Mouse (Mus musculus) gastrocnemius, adult 2 months (tissue): Measurements from ENCODE around the gene Ldlr. TPM values are rescaled to one million over a fixed set of nuclear protein-coding genes. Genes with fewer than 3 reads are reported as not detected.
A peak's percentile ranks its signal among the peaks of the same experiment; 100 is the strongest.
"Not testable (repeated sequence)": the region's sequence is repeated elsewhere in the genome, so short reads cannot be mapped to it uniquely, and the experiment has no call there.

Experiments used
- DNase-seq: peaks from one replicate; pipeline ENCODE4 v3.0.0; 2022
- H3K27ac ChIP-seq: fragments of 200-600 bp; 2 replicates; pipeline ENCODE4 v1.8.1; 2022; ENCODE audit warnings: mild to moderate bottlenecking
- H3K4me3 ChIP-seq: fragments of 200-600 bp; 2 replicates; pipeline ENCODE4 v1.8.1; 2022; ENCODE audit warnings: mild to moderate bottlenecking, moderate library complexity
- CTCF ChIP-seq: fragments of 200-600 bp; IDR thresholded peaks from 2 replicates; pipeline ENCODE4 v1.8.1; 2022; ENCODE audit warnings: antibody characterized with exemption, mild to moderate bottlenecking, moderate library complexity
- intact Hi-C: fragments of 180-260 bp; cut with DNase I; formaldehyde crosslinking; loops from one replicate; pipeline ENCODE4 v1.15.1; 2025
- long read RNA-seq, 2 experiments: library from polyadenylated mRNA; stranded (forward); transcript quantifications; one replicate each; pipeline ENCODE4 v2.0.0; 2021
- total RNA-seq, 2 experiments: library from RNA; stranded (reverse); gene quantifications; 2 replicates each; pipeline ENCODE4 v1.2.3; 2021

Ldlr gene
- 1 to 10 TPM; 2.9 to 3.3 TPM for total RNA-seq
- long read RNA-seq, experiment 1, full-length matches to known transcripts, result 1 of 2 reads
- long read RNA-seq, experiment 1, partial matches to known transcripts, result 1 of 2 reads
- long read RNA-seq, experiment 1, other reads (novel, unspliced or antisense), result 0 of 2 reads
- long read RNA-seq, experiment 2, full-length matches to known transcripts, result 2 of 2 reads
- long read RNA-seq, experiment 2, partial matches to known transcripts, result 0 of 2 reads
- long read RNA-seq, experiment 2, other reads (novel, unspliced or antisense), result 0 of 2 reads

DNA sequence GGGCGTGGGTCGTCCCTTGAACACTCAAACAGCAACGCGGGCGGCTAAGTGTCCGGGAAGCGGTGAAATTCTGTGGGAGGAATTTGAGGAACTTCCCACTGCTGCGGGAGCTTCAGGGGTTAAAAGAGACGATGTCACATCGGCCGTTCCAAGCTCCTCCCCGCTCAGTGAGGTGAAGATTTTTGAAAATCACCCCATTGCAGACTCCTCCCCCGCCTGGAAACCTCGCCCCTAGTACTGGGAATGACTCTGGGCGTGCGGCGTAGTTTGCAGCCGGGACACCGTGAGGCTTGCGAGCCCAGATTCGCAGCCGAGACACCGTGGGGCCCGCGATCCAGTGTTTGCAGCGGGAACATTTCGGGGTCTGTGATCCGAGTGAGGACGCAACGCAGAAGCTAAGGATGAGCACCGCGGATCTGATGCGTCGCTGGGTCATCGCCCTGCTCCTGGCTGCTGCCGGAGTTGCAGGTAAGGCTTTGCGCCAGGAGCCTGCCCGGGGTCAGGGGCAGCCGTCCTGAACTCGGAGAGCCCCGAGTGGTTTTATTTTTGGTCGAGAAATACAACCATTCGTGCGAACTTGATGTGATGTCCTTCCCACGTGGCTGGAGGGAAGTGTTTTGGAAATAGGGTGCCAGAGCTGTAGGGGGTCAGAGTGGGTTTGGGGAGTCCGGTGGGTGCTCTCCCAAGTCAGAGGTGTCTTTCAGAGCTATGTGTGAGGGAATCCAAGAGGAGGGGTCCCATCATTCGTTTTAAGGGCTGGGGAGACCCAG lies at the start of gene Ldlr:
TSS of gene Ldlr (plus strand) at position 107 of the 770 bp plus-strand sequence.
- Histone ChIP-seq H3K27ac (peak within 1 kb of the TSS; percentile 91), H3K4me3 (peak within 1 kb of the TSS; percentile 93)
- no peak for TF ChIP-seq CTCF
- DNase-seq, result peak; percentile 91
- intact Hi-C loops, result loop anchor here (5.0 kb wide), 1 partner anchor 39 kb away; the partner anchor contains the start of gene Spc24

DNA sequence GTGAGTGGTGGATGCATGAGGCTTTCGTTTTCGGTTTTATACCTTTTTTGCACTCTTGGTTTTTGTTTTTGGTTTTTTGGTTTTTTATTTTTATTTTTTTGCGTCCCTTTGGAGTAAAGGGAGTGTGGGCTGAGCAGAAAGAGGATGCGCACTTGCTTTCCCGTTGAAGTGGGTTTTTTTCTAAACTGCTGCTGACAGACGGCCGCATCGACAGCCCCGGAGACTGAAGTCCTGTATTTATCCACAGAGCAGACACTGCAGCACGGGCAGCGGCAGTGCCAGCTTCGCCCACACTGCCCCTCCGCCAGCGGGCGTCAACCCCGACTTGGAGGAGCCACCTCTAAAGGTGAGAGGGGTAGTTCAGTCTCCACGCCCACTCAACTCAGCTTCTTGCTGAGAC lies 45.6 kb upstream of the Ldlr start:
- DNase-seq, result no peak
- Histone ChIP-seq H3K4me3 (no peak overlapping the region), H3K27ac (no peak overlapping the region)
- no peak for TF ChIP-seq CTCF
- intact Hi-C loops, result no loop called here

DNA sequence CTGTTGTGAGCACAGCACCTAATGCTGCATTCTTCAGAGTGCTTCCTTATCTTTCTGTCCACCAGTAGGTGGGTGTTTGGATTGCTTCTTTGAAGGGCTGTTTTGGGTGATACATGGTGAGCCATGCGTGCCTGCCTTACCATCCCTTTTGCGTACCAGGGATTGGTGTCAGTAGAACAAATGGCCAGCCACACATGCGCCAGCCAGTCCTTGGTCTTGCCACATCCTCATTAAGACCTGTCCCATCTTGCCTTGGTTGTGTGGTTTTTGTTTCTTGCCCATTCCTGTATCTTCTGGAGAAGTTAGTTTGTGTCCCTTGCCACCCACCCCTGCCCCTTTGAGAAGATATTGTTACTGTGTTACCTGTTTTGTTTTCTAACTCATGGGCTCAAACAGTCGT lies 42.8 kb upstream of the Ldlr start:
- intact Hi-C loops, result no loop called here
- H3K27ac ChIP-seq, result no peak overlapping the region
- H3K4me3 ChIP-seq, result no peak overlapping the region
- no peak for DNase-seq
- no peak for TF ChIP-seq CTCF

DNA sequence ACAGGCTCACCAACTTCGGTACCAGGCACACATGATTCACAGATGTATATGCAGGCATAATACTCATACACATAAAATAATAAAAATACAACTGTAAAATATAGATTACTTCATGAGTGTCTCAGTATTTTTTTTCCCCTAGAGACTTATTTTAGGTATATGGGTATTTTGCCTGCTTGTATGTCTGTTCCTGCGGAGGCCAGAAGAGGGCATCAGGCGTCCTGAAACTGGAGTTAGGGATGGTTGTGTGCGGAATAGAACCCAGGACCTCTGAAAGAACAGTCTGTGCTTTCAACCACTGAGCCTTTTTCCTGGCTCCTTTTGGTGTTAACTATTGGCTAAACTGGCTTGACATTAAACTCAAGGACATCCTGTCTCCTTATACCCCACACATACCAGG lies 40.5 kb upstream of the Ldlr start:
- TF ChIP-seq CTCF, result peak; percentile 40
- intact Hi-C loops, result no loop called here
- Histone ChIP-seq H3K27ac (no peak overlapping the region), H3K4me3 (no peak overlapping the region)
- DNase-seq, result no peak

DNA sequence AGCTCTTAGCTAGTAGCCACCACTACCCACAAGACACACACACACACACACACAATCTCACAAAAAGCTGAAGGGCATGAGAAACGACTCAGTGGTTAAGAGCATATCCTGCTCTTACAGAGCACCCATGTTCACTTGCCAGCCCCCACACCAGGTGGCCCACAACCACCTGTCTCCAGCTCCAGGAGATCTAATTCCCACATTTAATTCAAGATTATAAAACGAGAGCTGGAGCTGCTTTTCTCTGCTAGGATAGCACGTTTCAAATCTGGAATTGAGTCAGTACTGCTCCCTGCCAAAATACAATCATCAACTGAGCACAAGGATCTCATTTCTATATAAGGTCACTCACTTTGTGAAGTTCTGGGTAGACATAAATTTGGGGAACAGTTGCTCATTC lies 39.4 kb upstream of the Ldlr start:
- intact Hi-C loops, result no loop called here
- TF ChIP-seq CTCF, result no peak
- no peak overlapping the region for H3K4me3 ChIP-seq
- peak; percentile 32 for DNase-seq
- H3K27ac ChIP-seq, result peak overlapping the region; percentile 31

DNA sequence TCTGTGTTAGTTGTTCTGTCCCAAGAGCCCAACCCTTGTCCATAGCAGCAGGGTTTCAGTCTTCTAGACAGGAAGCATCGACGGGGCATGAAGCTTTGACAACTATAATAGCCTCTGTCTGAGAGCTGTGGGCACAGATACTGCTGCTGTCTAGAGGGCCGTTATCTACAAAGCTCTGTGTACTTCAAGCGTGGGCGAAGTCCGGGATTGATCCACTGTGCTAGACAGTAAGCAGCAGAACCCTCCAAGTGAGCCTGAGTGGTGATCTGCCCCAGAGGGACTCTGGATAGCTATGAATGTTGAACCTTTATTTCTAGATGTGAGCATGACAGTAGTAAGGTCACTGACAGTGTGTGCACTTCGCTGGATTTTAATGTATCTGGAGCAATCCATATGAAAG lies 34.7 kb upstream of the Ldlr start:
- DNase-seq, result no peak
- H3K4me3 ChIP-seq, result no peak overlapping the region
- intact Hi-C loops, result no loop called here
- TF ChIP-seq CTCF, result no peak
- H3K27ac ChIP-seq, result no peak overlapping the region

DNA sequence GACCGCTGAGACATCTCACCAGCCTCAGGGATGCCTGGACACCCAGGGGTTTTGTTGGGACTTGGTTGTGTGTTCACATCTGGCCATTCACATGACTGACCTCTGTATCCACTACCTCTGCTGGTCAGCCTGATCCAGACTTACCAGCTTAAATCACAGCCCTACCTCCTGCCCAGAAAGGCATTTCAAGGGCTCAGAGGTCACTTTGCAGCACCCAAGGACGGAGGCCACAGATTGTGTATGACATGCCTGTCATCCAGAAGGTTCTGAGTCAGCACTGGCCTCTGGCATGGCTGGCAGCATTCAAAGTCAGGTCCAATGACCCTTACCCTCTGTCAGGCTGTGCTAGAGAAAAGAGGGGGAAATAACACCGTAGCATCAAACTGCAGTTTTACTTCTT lies 33.3 kb upstream of the Ldlr start:
- no peak overlapping the region for H3K27ac ChIP-seq
- intact Hi-C loops, result loop anchor here (5.0 kb wide), 1 partner anchor 182 kb away; no protein-coding TSS in a partner anchor
- no peak for DNase-seq
- TF ChIP-seq CTCF, result no peak
- no peak overlapping the region for H3K4me3 ChIP-seq

DNA sequence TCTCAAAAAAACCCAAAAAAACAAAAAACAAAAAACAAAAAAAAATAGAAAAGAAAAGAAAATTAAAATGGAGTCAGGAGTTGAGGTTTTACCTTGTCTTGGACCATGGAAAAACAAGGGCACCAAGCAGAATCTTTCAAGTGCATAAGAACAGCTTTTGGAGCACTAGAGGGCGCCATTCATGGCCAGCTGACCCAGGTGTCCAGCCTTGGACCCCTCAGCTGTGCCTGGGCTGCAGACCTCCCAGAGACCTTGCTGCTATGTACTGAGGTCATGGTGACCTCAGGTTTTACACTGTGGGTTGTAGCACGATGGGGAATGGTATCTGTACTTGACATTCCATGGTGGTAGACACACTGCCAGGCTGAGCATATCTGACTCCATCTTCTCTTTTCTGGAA lies 31.4 kb upstream of the Ldlr start:
- no peak overlapping the region for H3K4me3 ChIP-seq
- TF ChIP-seq CTCF, result peak; percentile 72
- no peak overlapping the region for H3K27ac ChIP-seq
- intact Hi-C loops, result loop anchor here (2.0 to 5.0 kb wide), 2 partner anchors 113 to 180 kb away; no protein-coding TSS in a partner anchor
- peak; percentile 48 for DNase-seq

DNA sequence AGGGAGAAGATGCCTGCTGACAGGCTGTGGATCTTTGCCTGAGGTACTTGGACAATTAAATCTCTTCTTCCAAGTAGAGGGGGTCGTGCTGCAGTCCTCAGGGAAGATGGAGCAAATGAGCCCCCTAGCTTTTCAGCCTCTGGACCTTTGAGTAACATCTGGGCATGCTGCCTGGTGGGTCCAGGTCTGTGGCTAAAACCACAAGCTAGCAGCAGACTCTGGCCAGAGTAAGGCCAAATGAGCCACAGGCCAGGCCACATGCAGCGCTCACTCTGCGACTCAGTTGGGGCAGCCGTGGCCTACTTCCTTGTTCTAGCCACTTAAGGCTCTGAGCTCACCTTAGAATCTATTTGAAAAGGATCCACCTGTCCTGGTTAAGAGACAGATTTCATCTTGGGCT lies 30.8 kb upstream of the Ldlr start:
- DNase-seq, result no peak
- no peak for TF ChIP-seq CTCF
- H3K27ac ChIP-seq, result no peak overlapping the region
- no peak overlapping the region for H3K4me3 ChIP-seq
- intact Hi-C loops, result loop anchor here (2.0 to 5.0 kb wide), 2 partner anchors 112 to 180 kb away; no protein-coding TSS in a partner anchor

DNA sequence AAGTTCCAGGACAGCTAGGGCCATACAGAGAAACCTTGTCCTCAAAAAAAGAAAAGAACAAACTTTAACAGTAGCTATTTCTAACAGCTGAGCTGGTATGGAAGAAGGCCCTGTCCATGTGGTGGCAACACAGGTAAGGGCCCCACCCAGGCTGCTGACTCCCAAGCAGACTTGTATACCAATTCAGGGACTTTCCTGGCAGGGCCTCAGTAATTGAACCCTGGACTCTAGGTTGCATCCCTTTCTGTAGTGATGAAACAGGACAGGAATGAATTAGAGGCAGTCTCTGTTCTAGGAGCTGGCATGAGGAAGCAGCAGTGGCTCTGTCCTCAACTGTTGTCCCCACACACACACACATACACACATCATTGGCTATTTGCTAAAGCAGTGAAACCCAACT lies 29.2 kb upstream of the Ldlr start:
- DNase-seq, result no peak
- TF ChIP-seq CTCF, result no peak
- no peak overlapping the region for H3K4me3 ChIP-seq
- no peak overlapping the region for H3K27ac ChIP-seq
- intact Hi-C loops, result loop anchor here (5.0 kb wide), 1 partner anchor 178 kb away; no protein-coding TSS in a partner anchor

DNA sequence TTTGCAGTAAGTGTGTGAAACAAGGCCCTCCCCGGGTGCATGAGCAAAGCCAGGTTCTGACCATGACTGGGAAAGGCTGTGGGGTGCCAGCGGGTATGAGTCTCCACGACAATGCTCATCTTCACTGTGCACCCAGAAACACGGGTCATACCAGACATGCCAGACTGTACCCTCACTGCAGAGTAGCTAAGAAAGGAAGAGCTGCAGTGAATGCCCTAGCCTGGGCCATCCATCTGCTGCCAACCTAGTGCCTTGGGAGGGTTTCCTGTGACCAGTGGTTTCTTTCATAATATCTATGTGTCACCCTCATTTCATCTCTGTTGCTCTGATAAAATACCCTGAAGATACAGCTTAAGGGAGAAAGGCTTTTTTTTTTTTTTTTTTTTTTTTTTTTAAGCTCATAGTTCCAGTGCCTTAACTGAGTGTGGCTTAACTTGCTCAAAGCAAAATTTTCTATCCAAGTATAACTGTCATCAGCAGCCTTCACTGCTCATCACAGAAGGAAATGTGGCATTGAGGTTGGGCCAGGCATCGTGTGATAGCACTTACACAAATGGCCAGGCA lies 28.0 kb upstream of the Ldlr start:
- no peak for DNase-seq
- H3K4me3 ChIP-seq, result no peak overlapping the region
- TF ChIP-seq CTCF, result no peak
- intact Hi-C loops, result no loop called here
- no peak overlapping the region for H3K27ac ChIP-seq

DNA sequence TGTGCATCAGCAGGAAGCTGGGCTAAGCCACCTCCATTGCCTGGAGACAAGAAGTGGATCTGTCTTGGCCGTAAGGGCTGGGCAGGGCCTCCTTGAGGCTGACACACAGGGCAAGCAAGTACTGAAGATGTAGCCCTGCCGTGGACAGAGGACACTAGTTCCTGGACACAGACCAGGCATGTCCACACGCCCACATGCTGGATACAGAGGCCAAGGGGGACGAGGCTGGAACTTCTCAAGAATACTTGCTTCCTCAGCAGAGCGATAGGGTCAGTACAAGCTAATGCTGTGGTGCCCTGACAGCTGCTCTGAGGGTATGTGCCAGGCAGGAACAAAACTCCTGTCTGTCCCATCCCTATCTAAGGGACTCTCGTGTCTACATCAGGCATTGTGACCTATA lies 26.2 kb upstream of the Ldlr start:
- no peak for DNase-seq
- TF ChIP-seq CTCF, result no peak
- Histone ChIP-seq H3K27ac (peak overlapping the region; percentile 12; the same call in 1 of the 2 replicates), H3K4me3 (no peak overlapping the region)
- intact Hi-C loops, result no loop called here

DNA sequence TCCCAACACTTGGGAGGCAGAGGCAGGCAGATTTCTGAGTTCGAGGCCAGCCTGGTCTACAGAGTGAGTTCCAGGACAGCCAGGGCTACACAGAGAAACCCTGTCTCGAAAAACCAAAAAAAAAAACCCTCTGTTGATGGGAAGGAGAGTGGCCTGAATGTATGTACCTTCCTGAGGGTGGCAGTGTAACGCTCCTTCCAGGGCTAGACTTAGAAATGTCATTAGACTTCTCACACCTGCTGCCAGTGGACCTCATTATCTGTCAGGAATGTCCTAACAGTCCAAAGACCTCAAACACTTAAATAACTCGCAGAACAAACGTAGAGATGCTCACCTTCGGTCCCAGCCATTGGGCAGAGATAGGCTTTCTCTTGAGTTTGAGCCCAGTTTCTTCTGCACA lies 24.0 kb upstream of the Ldlr start:
- DNase-seq, H3K27ac ChIP-seq, intact Hi-C loops, H3K4me3 ChIP-seq: not testable (repeated sequence)
- TF ChIP-seq CTCF, result peak; percentile 33
